Mouse (Mus musculus) cerebellum, adult 2 months (tissue): Measurements from ENCODE around the gene Prok1.

ENCODE experiments used
- CTCF ChIP-seq: fragments of 200-500 bp; IDR thresholded peaks from 2 replicates; pipeline ENCODE4 v1.5.1; 2011; ENCODE audit warnings: low read depth, mild to moderate bottlenecking, control low read depth, low read length, moderate library complexity, borderline replicate concordance; ENCODE audit not compliant: insufficient read depth
- POLR2A ChIP-seq: fragments of 200-500 bp; IDR thresholded peaks from 2 replicates; pipeline ENCODE4 v1.6.1; 2011; ENCODE audit warnings: low read length, control low read depth, borderline replicate concordance; ENCODE audit not compliant: insufficient read depth

GRCm38 (mm10) chr3:107275996-107276395 is 36.5 kb upstream of the Prok1 start:
- TF ChIP-seq CTCF (no peak), POLR2A (no peak)
